Mouse (Mus musculus): ENCODE results near the gene Gusb.

Gene Gusb

GRCm38 (mm10) chr5:129971491-129971890, 31.4 kb downstream of the Gusb start:
- no peak for DNase-seq

DNA sequence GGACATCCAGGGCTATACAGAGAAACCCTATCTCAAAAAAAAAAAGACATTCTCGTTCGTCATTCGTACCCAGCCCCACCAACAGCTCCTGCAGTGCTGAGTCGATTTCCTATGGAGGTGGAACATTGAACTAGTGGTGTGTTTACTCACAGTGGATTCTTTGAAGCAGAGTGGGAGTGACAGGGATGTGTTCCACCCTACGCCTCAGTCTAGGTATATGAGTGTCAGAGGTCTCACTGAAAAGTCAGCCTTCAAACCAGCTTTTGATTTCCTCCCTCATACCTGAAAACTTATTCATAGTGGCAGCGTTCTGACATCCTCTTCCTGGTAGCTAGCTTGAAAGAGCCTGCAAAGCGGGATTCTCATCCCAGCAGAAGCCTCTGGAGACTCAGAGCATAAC, 34.4 kb downstream of the Gusb start:
- no peak for DNase-seq

- DNase-seq, result no peak
Measured at GRCm38 (mm10) chr5:129966448-129966847, 36.4 kb downstream of the Gusb start.

DNA sequence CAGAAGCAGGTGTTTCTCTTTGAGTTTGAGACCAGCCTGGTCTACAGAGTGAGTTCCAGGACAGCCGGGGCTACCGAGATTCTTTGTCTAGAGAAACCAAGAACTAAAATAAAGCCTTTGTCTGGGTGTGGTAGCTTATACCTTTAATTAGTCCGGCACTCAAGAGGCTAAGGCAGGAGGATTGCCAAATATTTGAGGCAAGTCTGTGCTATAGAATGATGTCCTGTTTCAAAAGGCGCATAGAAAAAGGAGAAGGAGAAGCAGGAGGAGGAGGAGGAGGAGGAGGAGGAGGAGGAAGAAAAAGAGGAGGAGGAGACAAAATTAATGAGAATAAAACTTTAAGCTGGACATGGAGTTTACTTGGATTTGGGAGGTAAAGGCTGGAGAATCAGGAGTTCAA, 39.6 kb downstream of the Gusb start:
- no peak for DNase-seq

DNA sequence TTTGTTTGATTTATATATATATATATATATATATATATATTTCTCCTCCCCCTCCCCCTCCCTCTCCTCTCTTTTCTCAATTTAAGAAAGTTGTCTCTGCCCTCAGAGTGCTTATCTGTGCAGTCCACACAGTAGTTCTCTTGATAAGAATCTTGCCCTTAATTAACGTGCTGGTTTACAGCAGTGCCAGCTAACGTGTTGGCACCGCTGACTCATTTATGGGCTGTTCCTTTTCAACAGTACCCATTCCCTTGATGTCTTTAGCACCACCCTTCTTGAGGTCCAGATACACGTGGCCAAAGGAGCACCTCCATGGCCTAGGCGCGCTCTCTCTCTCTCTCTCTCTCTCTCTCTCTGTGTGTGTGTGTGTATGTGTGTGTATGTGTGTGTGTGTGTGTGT, 47.1 kb downstream of the Gusb start:
- DNase-seq, result no peak

DNA sequence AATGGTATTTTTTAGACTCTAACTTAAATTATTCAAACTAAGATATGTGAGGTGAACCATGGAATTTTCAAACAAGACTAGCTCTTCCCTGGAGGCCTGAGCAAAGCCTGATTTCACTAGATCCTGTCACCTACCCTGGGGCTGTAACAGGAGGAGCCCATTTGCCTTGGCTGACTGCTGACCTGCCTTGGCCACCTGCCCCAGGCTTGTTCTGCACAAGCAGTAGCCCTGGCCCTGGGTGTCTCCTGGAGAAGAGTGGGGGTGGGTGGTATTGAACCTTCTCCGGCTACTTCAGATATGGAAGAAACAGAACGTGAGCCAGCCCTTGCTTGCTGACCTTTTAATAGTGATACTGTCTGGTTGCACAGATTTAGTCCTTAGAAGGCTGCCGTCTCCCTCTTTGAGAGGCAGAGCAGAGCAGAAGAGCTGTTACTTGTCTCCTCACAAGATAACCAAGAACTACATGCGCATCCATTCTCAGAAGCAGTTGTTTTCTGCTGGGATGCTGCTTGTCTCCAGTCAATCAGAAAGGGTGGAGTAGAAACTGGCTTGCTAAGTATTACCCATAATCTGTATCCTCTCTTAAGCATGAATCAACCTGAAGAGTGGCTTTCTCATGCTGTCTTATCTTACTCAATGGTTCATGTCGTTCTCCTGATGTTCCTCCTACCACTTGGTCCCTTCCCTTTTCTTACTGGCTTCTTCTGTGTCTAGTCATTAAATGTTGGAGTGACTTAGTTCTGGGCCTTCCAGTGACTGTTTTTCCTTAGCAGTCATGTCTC, 48.2 kb downstream of the Gusb start:
- peak; percentile 18 for DNase-seq

DNA sequence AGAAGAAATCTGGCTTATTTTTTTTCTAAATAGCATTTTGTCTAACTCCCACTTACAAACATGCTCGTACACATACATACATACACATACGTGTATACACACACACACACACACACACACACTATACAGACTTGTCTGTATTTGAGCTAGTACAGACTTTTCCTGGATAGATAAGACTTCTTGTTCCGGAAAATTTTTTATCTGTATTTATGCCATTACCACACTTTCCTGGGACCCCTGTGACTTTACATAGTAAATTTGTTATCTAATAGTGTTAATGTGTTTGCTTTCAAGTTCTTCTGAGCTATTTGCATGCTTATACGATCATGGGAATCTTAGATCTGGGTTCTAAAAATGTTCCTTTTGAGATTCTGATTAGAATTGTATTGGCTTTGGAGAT, 50.7 kb downstream of the Gusb start:
- DNase-seq, result no peak

DNA sequence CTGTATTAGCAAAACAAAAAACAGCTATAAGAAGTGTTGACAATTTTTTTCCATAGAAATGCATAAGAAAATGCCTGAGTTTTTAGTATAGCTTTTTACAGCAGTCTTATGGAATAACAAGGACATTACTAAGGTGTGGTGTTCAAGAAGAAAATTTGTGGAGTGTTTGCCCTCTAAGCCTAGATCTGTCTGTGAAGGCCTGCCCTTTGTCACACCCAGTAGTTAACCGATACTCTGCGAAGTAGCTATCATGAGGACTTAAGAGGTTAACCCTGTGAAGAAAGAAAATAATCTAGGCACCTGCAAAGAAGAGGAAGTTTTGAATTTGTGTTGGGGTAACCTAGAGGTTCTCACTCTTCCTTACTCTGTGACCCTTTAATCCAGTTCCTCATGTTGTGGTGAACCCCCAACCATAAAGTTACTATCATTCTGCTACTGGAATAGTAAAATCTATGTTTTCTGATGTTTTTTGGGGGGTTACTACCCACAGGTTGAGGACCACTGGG, 55.3 kb downstream of the Gusb start:
- no peak for DNase-seq

GRCm38 (mm10) chr5:129943402-129943801, 59.4 kb downstream of the Gusb start:
- no peak for DNase-seq

DNA sequence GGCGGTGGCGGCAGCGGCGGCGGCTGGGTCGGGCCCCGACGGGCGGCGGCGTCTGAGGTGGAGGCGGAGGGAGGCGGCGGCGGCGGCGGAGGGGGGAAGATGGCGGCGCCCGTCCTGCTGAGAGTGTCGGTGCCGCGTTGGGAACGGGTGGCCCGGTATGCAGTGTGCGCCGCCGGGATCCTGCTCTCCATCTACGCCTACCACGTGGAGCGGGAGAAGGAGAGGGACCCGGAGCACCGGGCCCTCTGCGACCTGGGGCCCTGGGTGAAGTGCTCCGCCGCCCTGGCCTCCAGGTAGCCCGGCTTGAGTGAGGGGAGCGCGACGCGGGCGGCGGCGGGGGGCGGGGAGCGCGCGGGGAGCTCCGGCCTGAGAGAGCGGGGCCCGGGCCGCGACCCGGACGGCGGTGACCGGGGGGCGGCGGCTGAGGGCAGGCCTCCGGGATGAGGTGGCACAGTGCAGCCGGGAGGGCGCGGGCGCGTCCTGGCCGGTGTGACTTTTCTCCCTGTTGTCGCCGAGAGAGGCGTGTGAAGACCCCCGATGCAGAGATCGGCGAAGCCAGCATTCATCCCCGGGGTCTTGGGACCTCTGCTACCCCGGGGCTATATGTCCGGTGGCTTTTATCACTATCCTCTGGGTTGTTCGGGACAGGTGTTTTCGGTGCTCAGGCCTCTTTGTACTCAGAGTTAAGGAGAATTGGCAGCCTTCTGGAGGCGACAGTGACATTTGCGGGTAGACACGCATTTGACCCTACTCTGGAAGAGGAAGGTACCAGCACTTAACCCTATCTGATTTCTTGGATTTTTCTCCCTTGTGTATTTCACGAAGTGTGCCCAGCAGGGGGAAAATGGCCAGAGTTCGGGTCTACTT, 60.5 kb downstream of the Gusb start:
- DNase-seq, result peak; percentile 59

DNA sequence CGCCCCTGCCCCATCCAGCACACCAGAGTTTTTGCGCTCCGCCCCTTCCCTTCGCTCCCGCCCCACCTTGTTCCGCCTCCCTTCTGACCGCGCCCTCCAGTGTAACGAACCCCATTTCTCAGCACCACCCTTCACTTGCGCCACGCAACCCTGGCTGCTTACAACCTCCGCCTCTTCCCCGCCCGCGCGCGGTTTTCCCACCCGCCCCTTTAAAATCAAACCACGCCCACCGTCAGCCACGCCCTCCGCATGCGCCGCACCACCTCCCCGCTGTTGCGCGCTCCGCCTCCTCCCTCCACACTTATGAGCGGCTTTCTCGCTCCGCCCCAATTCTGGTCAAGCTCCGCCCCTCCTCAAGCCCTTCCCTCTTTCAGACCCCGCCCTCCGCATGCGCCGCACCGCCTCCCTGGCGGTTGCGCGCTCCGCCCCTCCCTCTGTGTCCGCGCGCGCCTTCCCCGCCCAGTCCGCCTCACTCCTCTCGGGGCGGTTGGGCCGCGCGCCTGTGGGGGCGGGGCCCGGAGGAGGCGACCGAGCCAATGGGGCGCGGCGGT, 61.3 kb downstream of the Gusb start, which contains the start of gene Vkorc1l1:
Gene Vkorc1l1 (plus strand): TSS at position 476 of the 551 bp plus-strand sequence.
- DNase-seq, result peak; percentile 99

GRCm38 (mm10) chr5:129940736-129941494, 61.9 kb downstream of the Gusb start:
- DNase-seq, result no peak

DNA sequence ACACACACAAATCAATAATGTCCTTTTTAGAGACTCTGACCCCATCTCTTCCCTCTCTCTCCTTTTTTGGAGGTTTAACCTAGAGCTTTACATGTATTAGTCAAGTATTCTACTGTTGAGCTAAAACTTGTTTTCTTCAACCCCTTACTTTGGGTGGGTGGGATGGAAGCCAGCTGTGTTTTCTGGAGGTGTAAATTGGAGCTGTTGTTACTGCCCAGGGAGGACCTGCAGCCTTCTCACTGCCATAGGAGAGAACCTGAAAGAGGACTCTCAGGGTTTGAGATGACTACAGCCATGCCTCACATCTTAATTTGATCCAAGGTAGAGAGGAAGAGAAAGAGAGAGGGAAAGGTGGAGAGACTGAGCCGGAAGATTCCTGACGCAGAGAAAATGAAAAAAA, 62.6 kb downstream of the Gusb start:
- DNase-seq, result no peak

Data from kidney, postnatal 10 days (tissue).